Mouse (Mus musculus) urinary bladder, postnatal 14 days (tissue): ENCODE results near the gene H3f3b.
"Not testable (repeated sequence)": the region's sequence is repeated elsewhere in the genome, so short reads cannot be mapped to it uniquely, and the experiment has no call there.

Experiments
- DNase-seq: peaks from one replicate; pipeline ENCODE4 v3.0.0; 2021; ENCODE audit warnings: low spot score

The H3f3b gene

DNA sequence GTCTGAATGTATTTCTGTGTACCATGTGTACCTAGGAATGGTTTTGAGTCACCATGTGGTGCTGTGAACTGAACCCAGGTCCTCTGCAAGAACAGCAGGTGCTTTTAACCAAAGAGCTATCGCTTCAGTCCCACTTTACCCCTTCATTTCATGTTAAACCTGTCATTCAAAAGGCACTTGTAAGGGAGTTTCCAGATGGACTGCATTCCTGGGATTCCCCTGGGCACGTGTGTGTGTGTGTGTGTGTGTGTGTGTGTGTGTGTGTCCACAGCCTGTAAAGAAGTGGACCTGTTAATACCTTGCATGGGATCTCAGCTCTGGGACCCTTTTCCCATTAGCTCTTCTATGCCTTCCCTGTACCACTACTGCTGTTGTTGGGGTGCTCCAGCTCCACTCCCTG is 21.8 kb upstream of the H3f3b start:
- DNase-seq = no peak

- DNase-seq = no peak
Measured at GRCm38 (mm10) chr11:116045173-116045572, 17.4 kb upstream of the H3f3b start.

GRCm38 (mm10) chr11:116043286-116043685 is 15.5 kb upstream of the H3f3b start:
- DNase-seq = no peak

GRCm38 (mm10) chr11:116042372-116043138 is 14.8 kb upstream of the H3f3b start:
- DNase-seq = no peak

DNA sequence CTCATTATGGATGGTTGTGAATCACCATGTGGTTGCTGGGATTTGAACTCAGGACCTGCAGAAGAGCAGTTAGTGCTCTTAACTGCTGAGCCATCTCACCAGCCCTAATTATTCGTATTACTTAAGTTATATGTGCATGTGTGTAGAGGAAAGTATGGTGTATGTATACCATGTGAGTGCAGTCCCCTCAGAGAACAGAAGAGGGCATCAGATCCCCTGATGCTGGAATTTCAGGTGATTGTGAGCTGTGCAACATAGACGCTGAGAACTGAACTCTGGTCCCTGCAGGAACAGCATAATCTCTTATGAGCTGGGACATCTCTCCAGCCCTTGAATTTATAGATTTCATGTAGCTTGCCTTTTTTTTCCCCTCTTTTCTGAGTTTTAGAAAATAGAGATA is 14.1 kb upstream of the H3f3b start:
- DNase-seq = no peak

DNA sequence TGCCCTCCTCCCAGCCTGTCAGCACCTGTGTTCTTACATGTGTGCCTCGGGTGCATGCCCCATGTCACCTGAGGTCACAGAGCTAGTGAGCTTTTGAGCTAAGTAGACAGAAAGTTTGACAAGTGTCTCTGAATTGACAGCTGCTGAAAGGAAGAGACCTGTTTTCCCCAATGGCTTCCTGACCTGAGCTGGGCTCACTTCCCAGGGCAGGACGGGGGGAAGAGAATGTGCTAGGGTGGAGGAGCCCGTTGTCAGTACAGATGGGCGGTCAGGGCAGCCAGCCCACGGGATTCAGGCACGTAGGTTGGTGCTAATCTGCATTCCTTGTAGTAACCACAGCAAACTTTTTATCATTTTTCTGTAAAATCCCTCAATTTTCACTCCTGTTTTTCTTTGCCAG is 12.8 kb upstream of the H3f3b start:
- DNase-seq = no peak

- no peak for DNase-seq
Measured at GRCm38 (mm10) chr11:116037826-116038225, 10.1 kb upstream of the H3f3b start.

- no peak for DNase-seq
Measured at GRCm38 (mm10) chr11:116036671-116037070, 8.9 kb upstream of the H3f3b start.

- DNase-seq = no peak
Measured at GRCm38 (mm10) chr11:116034584-116034983, 6.8 kb upstream of the H3f3b start.

DNA sequence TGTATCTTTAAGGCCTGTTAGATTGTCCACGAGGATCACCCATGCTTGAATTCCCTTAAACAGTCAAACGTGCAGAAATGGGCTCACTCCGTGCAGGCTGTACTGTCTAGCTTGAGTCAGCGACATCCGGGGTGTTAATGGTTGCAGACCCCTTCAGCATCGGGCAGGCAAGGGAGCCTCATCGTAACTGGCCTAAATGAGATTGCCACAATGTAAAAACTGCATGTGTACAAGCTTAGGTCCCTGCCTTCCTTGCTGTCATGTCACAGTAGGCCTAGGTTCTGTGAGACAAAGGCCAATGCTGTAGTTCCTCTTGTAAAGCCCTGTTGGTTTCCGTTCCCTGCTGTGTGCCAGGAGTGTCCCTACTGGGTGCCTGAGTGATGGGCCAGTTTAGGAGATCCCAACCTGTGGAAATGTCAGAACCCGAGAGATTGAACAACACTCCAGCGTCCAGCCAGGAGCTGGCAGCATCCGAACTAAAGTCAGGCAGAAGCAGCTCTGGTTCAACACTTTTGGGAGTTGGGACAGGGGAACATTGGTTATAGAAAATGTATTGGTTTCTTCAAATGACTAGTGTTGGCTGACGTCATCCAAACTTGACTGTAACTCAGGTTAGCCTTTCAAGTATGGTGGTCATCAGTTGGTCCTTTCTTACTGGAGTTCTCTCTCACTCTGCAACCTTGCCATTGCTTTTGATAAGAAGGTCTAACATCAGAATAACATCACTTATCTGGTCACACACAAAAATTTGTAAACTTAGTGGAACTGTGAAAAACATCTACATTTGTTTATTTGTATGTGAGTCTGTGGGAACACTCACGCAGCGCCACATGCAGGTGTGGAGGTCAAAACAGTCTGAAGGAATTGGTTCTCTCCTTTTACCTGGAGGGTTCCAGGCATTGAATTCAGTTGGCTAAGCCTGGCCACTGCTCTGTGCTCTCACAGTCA is 3.4 kb upstream of the H3f3b start:
- DNase-seq = no peak

- peak; percentile 97 for DNase-seq
Measured at GRCm38 (mm10) chr11:116030088-116030897, 2.5 kb upstream of the H3f3b start, which contains the start of gene Unk. Gene Unk (plus strand): TSS chr11:116030322.

- DNase-seq = no peak
Measured at GRCm38 (mm10) chr11:116029086-116029865, 1.5 kb upstream of the H3f3b start.

DNA sequence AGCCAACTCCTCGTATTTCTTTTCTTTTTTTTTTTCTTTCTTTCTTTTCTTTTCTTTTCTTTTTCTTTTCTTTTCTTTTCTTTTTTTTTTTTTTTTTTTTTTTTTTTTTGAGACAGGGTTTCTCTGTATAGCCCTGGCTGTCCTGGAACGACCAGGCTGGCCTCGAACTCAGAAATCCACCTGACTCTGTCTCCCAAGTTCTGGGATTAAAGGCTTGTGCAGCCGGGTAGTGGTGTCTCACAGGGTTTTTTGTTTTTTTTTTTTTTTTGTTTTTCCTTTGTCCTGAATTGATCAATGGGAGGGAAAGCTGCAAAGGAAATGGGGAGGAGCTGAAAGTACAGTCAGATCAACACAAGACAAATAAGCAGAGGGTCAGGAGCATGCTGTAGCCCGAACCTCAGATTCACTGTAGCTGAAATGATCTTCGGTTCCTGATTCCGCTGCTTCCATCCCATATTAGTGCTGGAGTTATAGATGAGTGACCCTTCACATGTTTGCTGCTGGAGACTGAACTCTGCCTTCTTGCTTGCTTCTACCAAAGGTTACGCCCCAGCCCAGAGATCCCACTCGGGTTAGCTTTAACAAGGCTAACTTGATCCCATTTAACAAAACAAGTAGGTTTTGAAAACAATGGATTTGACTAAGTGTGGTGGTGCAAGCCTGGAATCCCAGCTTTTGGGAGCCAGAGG is 559 bp upstream of the H3f3b start:
- DNase-seq = no peak

GRCm38 (mm10) chr11:116025056-116025845 is 2.5 kb downstream of the H3f3b start:
- DNase-seq = no peak

DNA sequence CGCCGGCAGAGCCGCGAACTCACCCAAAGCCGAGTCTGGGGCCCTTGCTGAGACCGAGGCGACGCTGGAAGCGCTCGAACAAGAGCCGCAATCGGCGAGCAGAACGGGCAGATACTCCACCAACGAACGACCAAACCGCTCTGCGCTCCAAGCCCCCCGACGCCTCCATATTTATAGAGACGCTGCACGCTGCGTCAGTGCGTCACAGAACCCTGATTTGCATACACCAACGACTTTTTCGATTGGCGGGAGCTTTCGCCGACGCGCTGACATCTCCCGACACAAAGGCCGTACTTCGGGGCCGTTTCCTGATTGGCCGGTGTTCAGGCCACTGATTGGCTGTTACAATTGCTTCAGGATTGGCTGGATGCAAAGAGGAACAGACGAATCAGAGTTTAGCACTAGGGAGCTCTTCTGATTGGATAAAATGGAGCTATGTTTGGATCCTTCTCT is 3.4 kb downstream of the H3f3b start:
- DNase-seq = peak; percentile 94

GRCm38 (mm10) chr11:116023771-116024355 is 3.9 kb downstream of the H3f3b start:
- peak; percentile 87 for DNase-seq

- not testable (repeated sequence) for DNase-seq
Measured at GRCm38 (mm10) chr11:116023074-116023770, 4.5 kb downstream of the H3f3b start.

GRCm38 (mm10) chr11:116022256-116022780 is 5.4 kb downstream of the H3f3b start:
- no peak for DNase-seq
